Mouse (Mus musculus): ENCODE data around the gene Iqcd.

Iqcd gene

GRCm38 (mm10) chr5:120605688-120606087 lies 16.9 kb downstream of the Iqcd start:
- DNase-seq: peak; percentile 89

GRCm38 (mm10) chr5:120606590-120607200 lies 17.9 kb downstream of the Iqcd start:
- no peak for DNase-seq

GRCm38 (mm10) chr5:120607335-120607734 lies 18.5 kb downstream of the Iqcd start:
- DNase-seq: no peak

DNA sequence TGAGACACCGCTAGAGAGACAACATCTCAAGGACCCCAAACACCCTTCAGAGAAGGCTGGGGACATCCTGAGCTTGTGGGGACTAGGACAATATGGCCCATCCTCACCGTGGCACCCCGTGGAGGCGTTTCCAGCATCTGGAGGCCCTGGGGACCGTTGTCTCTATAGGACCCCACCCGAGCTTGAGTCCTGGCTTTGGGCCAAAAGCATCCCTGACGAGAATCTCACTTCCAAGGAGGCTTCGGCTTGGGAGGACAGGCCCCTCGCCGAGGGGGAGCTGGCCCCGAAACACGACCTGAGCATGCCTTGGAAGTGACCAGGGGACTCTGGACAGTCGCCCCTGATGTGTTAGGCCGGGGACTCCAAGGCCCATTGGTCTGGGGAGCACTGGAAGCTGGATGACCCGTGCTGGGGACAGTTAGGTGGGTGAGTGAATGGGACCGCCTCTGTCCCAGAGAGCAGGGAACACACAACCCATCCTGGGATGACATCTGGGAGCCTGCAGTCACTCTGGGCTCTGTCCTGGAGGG lies 20.5 kb downstream of the Iqcd start:
- no peak for DNase-seq

- no peak for DNase-seq
These were observed 22.1 kb downstream of the Iqcd start for GRCm38 (mm10) chr5:120610906-120611305.

- no peak for DNase-seq
These were observed 22.6 kb downstream of the Iqcd start for GRCm38 (mm10) chr5:120611416-120611815.

GRCm38 (mm10) chr5:120612442-120612821 lies 23.6 kb downstream of the Iqcd start, which contains the start of the genes Rita1 and Ddx54:
Gene Rita1, minus strand, starts transcription at chr5:120612589.
Gene Ddx54, plus strand, starts transcription at chr5:120612739.
- peak; percentile 99 for DNase-seq

DNA sequence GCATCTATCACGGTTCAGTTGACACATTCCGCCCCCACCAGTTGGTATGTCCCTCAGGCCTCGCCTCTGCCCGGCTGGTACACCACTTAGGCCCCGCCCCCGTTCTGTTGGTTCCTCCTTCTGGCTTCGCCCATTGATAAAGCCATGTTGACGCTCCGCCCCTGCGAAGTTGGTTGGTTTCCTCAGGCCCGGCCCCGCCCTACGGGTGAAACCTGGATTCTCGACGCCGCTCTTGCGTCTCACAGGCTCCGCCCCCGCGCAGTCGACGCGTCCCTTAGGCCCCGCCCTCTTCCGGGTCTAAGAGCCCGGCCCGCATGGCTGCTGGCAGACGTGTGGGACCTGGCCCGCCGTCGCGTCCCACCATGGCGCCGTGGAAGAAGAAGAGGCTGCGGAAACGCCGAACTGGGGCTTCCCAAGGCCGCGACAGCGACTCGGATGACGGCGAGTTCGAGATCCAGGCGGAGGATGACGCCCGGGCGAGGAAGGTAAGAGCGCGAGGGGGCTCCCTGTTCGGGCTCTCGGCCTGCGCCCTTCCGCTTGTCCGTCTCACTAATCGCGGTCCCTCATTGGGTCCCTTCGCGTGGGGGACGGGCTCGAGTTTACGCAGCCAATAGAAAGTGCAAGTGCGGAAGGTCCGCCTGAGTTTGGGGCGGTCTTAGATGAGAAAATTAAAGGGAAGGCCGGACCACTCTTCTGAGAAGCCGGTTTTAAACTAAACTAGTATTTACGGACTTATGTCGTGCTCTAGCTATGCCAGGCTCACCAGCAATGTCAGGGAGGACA lies 24.2 kb downstream of the Iqcd start:
- DNase-seq: peak; percentile 100

DNA sequence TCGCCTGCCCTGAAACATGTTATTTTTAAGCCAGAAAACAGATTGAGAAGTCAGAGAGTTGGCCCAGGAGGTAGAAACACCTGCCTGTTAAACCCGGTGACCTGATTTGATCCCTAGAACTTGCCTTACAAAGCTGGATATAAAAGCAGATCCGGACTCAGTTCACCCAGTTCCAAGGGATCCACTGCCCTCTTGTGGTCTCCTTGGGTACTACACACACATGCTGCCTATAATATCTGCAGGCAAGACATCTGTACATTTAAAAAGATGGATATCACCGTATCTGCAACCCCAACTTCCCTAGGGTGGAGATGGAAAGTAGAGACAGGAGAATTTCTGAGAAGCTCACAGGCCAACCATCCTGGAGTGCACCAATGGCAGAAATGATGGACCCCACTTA lies 27.1 kb downstream of the Iqcd start:
- peak; percentile 58 for DNase-seq

DNA sequence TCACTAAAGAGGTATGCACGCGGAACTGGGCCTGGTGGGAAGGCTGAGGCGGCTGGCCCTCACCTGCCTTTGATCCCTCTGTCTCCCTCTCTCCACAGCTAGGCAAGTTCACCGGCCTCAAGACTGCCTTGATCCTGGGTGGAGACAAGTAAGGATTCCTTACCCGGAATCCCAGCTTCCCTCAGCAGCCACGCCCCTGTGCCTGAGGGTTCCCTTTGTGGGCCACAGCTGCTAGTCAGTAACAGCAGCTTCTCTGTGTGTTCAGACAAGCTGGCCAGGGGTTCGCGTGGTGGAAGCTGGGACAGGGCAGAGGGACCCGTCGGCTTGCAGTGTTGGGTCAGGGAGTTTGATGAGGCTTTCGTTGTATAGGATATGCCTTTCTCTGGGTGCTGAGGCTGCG lies 30.0 kb downstream of the Iqcd start:
- no peak for DNase-seq

GRCm38 (mm10) chr5:120619201-120619600 lies 30.4 kb downstream of the Iqcd start:
- peak; percentile 89 for DNase-seq

DNA sequence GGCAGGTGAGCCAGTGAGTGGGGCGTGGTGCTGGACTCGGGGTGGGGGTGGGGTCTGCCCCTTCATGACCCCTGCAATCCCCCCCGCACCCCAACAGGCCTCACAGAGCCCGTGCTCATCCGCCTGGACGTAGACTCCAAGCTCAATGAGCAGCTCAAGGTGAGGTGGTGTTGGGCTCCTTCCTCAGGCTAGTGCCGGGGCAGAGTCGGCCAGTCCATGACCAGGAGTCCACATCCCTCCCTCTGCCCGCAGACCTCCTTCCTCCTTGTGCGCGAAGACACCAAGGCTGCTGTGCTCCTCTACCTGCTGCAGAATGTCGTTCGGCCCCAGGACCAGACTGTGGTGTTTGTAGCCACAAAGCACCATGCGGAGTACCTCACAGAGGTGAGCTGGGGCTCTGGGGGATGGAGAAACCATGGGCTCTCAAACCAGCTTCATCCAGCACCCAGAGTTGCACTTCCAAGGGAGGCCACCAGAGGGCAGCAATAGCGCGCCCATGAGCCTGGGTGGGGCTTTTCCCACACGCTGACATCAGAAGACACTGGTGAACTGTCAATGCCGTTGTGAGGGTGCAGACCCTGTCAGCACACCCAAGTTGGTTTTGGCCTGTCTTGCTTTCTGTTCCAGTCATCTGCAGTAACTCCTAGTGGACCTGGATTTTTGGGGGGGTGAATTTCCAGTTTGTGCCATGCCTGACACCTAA lies 31.7 kb downstream of the Iqcd start:
- DNase-seq: peak; percentile 95

DNA sequence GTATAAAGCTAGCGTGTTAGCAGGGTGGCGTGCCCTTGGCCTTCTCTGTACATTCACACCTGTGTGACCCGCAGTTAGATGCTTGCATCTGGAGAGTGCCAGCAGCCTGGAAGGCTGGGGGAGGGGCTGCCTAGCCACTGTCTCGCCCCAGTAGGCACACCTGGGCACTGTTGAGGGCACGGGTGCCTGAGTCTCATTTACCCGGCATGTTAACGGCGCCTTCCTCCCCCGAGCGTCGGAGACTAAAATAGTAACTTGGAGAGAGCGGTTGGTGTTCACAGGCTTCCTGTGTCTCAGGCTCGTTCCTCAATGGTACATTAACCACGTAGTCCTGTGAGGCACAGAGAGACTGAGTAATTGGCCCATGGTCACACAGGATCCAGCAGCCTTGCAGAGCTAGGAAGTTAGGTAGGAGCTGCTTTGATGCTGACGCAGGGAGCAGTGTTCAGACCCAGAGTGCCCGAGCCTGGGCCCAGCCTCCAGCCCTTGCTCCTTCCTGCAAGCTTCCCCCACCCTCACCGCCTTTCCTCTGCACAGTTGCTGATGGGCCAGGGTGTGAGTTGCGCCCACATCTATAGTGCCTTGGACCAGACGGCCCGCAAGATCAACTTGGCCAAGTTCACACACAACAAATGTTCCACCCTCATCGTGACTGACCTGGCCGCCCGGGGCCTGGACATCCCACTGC lies 32.4 kb downstream of the Iqcd start:
- DNase-seq: peak; percentile 94

DNA sequence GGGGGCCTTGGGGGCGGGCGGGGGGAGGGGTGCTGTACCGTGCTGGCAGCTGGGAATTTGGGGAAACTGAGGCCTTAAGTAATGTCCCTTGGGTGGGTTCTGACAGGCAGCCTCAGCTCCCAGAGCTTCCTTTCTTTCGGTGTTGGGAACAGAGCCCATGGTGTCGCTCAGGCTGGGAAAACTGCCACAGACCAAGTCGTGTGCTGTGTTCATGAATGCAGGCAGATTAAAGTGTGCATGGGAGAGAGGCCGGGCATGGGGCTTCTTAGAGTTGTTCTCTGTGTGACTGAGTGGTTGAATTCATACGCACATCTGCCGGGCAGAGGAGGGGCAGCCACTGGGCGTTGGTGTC lies 33.0 kb downstream of the Iqcd start:
- DNase-seq: peak; percentile 44

DNA sequence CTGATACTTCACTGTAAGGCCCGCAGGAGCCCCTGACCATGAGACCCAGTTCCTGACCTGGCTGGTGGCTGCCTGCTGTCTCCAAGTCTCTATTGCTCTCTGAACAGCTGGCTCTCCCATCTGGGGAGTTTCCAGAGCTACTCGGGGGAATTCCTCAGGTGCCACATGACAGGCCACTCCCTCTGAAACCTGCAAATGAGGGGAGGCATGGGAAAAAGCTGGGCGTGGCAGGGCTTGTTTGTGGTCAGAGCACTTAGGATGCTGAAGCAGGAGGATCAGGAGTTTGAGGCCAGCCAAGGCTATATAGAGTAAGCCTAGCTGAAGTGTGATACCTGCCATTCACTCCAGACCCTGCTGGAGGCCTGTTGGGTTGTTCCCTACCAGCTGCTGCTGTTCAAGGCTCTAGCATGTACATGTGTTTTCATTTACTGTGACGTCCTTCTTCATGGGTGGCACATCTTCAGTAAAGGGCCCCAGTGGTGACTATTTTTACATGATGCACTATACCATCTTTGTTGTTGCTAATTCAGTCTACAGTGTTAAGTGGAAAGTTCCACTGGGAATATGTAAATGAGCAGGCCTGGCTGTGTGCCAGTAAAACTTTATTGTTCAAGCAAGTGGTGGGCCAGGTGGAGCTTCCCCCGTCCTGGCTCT lies 33.5 kb downstream of the Iqcd start:
- DNase-seq: peak; percentile 51

DNA sequence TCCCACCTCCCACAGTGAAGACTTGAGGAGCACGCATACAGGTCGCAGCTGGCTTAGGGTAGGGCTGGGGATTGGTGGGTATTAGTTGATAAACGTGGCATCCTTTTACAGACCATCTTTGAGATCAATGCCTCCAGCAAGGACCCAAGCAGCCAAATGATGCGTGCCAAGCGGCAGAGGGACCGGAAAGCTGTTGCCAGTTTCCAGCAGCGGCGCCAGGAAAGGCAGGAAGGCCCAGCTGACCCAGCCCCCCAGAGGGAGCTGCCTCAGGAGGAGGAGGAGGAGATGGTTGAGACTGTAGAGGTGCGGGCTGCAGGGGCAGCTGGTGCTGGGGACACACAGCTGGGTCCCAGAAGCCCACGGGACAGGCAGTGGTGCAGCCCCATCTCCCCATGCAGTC lies 35.6 kb downstream of the Iqcd start:
- no peak for DNase-seq

GRCm38 (mm10) chr5:120626399-120626798 lies 37.6 kb downstream of the Iqcd start:
- DNase-seq: peak; percentile 57

GRCm38 (mm10) chr5:120627515-120628300 lies 38.9 kb downstream of the Iqcd start:
- DNase-seq: no peak

DNA sequence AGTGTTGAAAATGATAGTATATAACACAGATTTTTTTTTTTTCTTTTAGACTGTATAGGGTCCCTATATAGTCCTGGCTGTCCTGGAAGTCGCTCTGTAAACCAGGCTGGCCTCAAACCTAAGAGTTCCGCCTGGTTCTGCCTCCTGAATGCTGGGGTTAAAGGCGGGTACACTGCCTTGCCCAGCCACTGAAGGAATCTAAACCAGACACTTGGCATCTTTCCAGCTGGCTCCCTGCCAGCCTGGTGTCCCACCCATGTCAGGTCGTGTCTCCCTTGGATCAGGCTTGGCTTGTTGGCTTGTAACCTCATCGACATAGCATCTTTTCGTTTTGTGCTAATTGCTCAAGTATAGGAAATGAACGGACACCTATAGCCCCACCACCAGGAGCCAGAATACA lies 39.8 kb downstream of the Iqcd start:
- no peak for DNase-seq

- DNase-seq: peak; percentile 67
These were observed 42.3 kb downstream of the Iqcd start for GRCm38 (mm10) chr5:120631128-120631527.

DNA sequence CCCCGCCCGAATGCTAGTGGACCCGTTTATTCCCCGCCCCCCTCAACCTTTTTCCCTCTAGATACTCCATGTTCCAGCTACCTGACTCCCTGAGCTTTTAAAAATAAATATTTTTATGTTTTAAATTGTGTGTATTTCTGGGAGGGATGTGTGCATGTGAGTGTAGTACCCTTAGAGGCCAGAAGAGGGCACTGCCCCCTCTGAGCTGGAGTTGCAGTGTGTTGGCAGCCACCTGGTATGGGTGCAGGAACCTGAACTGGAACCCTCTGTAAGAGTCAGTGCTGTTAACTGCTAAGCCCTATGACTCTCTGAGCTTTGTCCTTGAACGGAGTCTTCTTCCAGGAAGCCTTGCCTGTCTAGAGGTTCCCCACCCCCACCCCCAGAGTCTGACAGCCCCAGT lies 43.1 kb downstream of the Iqcd start:
- DNase-seq: no peak

- no peak for DNase-seq
These were observed 45.3 kb downstream of the Iqcd start, which contains the start of gene Cfap73 for GRCm38 (mm10) chr5:120634131-120634530. Gene Cfap73, minus strand, starts transcription at chr5:120634235.
